Comparison of ENCODE assay signal across 10 mouse cellular contexts in the genomic region with DNA sequence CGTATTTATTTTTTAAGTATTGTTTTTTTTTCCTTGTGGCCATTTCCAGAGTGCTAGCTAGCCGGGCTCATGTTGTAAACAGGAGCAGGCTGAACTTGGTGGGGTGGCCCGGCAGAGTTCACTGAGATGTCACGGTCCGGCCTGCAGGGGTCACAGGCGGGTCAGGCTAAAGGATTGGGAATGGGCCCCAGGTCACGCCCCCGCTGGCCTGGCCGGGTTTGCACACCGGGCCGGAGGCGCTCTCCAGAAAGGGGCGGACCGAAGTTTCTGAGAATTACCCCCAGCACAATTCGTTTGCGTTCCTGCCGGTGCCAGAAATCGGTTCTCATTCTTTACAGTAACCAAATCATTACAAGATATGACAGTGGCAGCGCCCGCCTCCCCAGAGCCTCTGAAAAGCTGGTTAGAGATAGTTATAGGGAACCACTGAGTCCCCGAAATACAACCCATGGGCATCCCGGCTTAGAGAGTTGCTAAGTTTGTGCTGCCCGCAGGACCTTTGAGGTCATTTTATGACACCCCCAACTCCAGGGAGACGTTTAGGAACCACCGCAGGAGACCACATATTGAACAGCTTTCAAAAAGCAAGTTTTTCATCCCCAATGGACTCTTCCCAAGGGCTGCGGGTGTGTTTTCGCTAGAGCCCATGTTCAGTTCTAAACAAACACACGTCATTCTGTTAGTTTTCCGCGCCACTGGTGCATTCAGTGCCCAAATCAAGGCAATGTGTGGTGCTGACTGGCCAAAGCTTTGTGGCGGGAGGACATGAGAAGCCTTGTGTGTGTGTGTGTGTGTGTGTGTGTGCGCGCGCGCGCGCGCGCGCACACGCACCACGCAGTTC. TPM values are rescaled to one million over a fixed set of nuclear protein-coding genes. Genes with fewer than 3 reads are reported as not detected.
DNase-seq lines count a peak whose midpoint lies in the region; ATAC-seq and TF ChIP-seq lines count a peak whose summit lies in the region.
"Had no signal": no experiment of that assay in that cellular context is flagged by ENCODE, and none has a peak within 500 bp of the region (broad histone marks: within the 10 kb centered on the region; RNA-seq: fewer than 3 reads in every experiment).

No protein-coding gene starts in this region.

- TF ChIP-seq CTCF in left cerebral cortex, adult 2 months (IDR thresholded peaks at IDR 0.05), result no peak

- H3K36me3 ChIP-seq in heart, embryonic 15.5 days, result no peaks in the 10 kb centered on the region
- H3K36me3 ChIP-seq in hindbrain, embryonic 13.5 days, result no peaks in the 10 kb centered on the region
- H3K36me3 ChIP-seq in midbrain, embryonic 12.5 days, result no peaks in the 10 kb centered on the region

- DNase-seq in heart, adult 9 months (ENCODE audit: low spot score in 2 of 2), result no peak
- DNase-seq in ZHBTc4 (ENCODE audit: low read depth, low spot score), result peak; percentile 80
- DNase-seq in left cerebral cortex, postnatal 36 days (ENCODE audit: low spot score in 2 of 2), result no peak
- no peak for DNase-seq in left cerebral cortex, adult 2 months (ENCODE audit: extremely low spot score in 1 of 2, low spot score in 2 of 2)
- DNase-seq: gastrocnemius, postnatal 14 days had no signal

- no peak for ATAC-seq in heart, embryonic 15.5 days (replicated peaks; ENCODE audit: insufficient number of reproducible peaks, insufficient read depth, low FRiP score, low read depth)
- no peak for ATAC-seq in hindbrain, embryonic 13.5 days (ENCODE audit: low FRiP score)
- no peak for ATAC-seq in midbrain, embryonic 12.5 days (ENCODE audit: low FRiP score, low read depth)
- no peak for ATAC-seq in megakaryocyte progenitor cell, adult 5-6 weeks (replicated peaks; ENCODE audit: poor library complexity)

- no peaks in the 10 kb centered on the region for H3K9me3 ChIP-seq in heart, embryonic 15.5 days (replicated peaks)
- no peaks in the 10 kb centered on the region for H3K9me3 ChIP-seq in hindbrain, embryonic 13.5 days
- no peaks in the 10 kb centered on the region for H3K9me3 ChIP-seq in midbrain, embryonic 12.5 days

- peaks cover 42% of the 10 kb centered on the region for H3K4me1 ChIP-seq in heart, embryonic 15.5 days (replicated peaks)
- peaks cover 45% of the 10 kb centered on the region for H3K4me1 ChIP-seq in hindbrain, embryonic 13.5 days (replicated peaks)
- H3K4me1 ChIP-seq in midbrain, embryonic 12.5 days, result peaks cover 29% of the 10 kb centered on the region

- H3K27ac ChIP-seq in heart, embryonic 15.5 days, result no peak overlapping the region
- H3K27ac ChIP-seq in hindbrain, embryonic 13.5 days, result no peak overlapping the region
- no peak overlapping the region for H3K27ac ChIP-seq in midbrain, embryonic 12.5 days (replicated peaks)
- no peak overlapping the region for H3K27ac ChIP-seq in left cerebral cortex, adult 2 months

- intact Hi-C loops in left cerebral cortex, postnatal 36 days (cut with DNase I), result no loop called here
- intact Hi-C loops in left cerebral cortex, adult 2 months (cut with DNase I), result no loop called here

- H3K9ac ChIP-seq in heart, embryonic 15.5 days, result no peak overlapping the region
- no peak overlapping the region for H3K9ac ChIP-seq in hindbrain, embryonic 13.5 days
- H3K9ac ChIP-seq in midbrain, embryonic 12.5 days (replicated peaks), result no peak overlapping the region

- WGBS in heart, embryonic 15.5 days, result 7% methylated on average over 42 of the region's 42 CpGs
- WGBS in hindbrain, embryonic 13.5 days, result 4% methylated on average over 42 of the region's 42 CpGs
- WGBS in midbrain, embryonic 12.5 days, result 5% methylated on average over 42 of the region's 42 CpGs

- peak overlapping the region; percentile 82 for H3K4me2 ChIP-seq in heart, embryonic 15.5 days
- 0 out of 2 replicates have a peak overlapping the region, but pooled peaks have one; percentile 19 for H3K4me2 ChIP-seq in hindbrain, embryonic 13.5 days
- peak overlapping the region; percentile 29; the same call in 1 of the 2 replicates for H3K4me2 ChIP-seq in midbrain, embryonic 12.5 days (replicated peaks)

- peak overlapping the region; percentile 50 for H3K4me3 ChIP-seq in heart, embryonic 15.5 days
- no peak overlapping the region; the same call in 1 of the 2 replicates for H3K4me3 ChIP-seq in hindbrain, embryonic 13.5 days
- H3K4me3 ChIP-seq in midbrain, embryonic 12.5 days, result 0 out of 2 replicates have a peak overlapping the region, but pooled peaks have one; percentile 4
- no peak overlapping the region for H3K4me3 ChIP-seq in left cerebral cortex, adult 2 months

- peaks cover 100% of the 10 kb centered on the region for H3K27me3 ChIP-seq in heart, embryonic 15.5 days
- H3K27me3 ChIP-seq in hindbrain, embryonic 13.5 days, result peaks cover 100% of the 10 kb centered on the region
- peaks cover 100% of the 10 kb centered on the region for H3K27me3 ChIP-seq in midbrain, embryonic 12.5 days
- H3K27me3 ChIP-seq: CH12.LX had no signal

RNA-seq across cellular contexts. Expression of a gene that starts 1.6 kb away (rescaled TPM):
- 1.7 and 2.1 TPM in 2 replicates for polyA plus RNA-seq in heart, embryonic 15.5 days (2015; fragmentation: Nextera tagmentation; extraction: Ambion mirVana)
- 0.23 and 0.56 TPM in 2 replicates for polyA plus RNA-seq in hindbrain, embryonic 13.5 days (2015; fragmentation: Nextera tagmentation; extraction: Ambion mirVana)
- polyA plus RNA-seq in midbrain, embryonic 12.5 days (2016; fragmentation: Nextera tagmentation; extraction: Ambion mirVana), result 0.19 and 0.46 TPM in 2 replicates
- 0.22 TPM in 1 of 2 replicates, not detected in the other for total RNA-seq in megakaryocyte progenitor cell, adult 5-6 weeks (2015)
- total RNA-seq in megakaryocyte progenitor cell, adult 5-6 weeks (2017), result not detected in 2 replicates
- total RNA-seq in left cerebral cortex, postnatal 36 days (2021), result not detected
- total RNA-seq in left cerebral cortex, adult 2 months (2021), result under 1 TPM; 0.26 to 0.38 TPM

RNA-seq across cellular contexts. Expression of a gene that starts 10.6 kb away (rescaled TPM):
- polyA plus RNA-seq in heart, embryonic 15.5 days (2015; fragmentation: Nextera tagmentation; extraction: Ambion mirVana), result not detected in 2 replicates
- polyA plus RNA-seq in hindbrain, embryonic 13.5 days (2015; fragmentation: Nextera tagmentation; extraction: Ambion mirVana), result not detected in 2 replicates
- not detected in 2 replicates for polyA plus RNA-seq in midbrain, embryonic 12.5 days (2016; fragmentation: Nextera tagmentation; extraction: Ambion mirVana)
- not detected in 2 replicates for total RNA-seq in megakaryocyte progenitor cell, adult 5-6 weeks (2015)
- total RNA-seq in megakaryocyte progenitor cell, adult 5-6 weeks (2017), result not detected in 2 replicates
- total RNA-seq in left cerebral cortex, postnatal 36 days (2021), result not detected
- under 1 TPM in 1 of 2 experiments, not detected in 1; 0.38 TPM for total RNA-seq in left cerebral cortex, adult 2 months (2021)
- total RNA-seq: CH12.LX; gastrocnemius, postnatal 14 days had no signal

Comparison
In these comparisons a context has a peak if more than half of its experiments do, and no peak if none do; other contexts are left out.
1. H3K4me2 ChIP-seq: peak in every context shown above with its lines; median percentile 82 in heart, embryonic 15.5 days; 29 in midbrain, embryonic 12.5 days; 19 in hindbrain, embryonic 13.5 days.
2. H3K4me3 ChIP-seq: peak in heart, embryonic 15.5 days (single experiment) and midbrain, embryonic 12.5 days (single experiment); none in hindbrain, embryonic 13.5 days (single experiment) and left cerebral cortex, adult 2 months (single experiment).